In the genomic region with DNA sequence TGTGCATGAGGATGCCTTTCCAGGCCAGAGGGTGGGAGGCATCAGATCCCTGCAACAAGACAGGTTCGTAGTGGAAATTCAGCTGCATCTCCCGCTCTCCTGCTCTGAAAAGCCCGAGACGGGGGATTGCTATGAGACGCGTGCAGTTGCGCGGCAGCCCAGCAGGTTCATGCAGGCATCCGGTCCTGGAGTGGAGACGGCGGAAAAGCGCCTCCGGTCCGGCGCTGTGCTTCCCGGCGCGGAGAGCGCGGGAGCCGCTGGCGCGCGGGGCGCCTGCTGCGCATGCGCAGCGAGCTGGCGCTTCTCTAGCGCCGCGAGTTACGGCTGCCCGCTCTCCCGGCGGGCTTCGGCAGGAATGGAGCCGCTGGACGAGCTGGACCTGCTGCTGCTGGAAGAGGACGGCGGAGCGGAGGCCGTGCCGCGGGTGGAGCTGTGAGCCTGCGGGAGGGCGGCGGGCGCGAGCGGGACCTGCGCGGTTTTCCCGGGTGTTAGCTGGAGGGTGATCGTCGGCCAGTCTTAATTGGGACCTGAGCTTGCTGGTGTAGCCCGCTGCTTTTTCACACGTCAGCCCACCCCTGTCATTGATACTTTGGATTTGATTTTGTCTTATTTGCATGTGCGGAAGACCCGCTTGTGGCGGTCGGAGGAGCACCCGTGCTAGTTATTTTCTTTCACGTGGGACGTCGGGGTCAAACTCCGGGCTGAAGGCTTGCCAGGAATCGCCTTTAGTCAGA, we compare ENCODE assay signal across 7 mouse cellular contexts. TPM values are rescaled to one million over a fixed set of nuclear protein-coding genes. Genes with fewer than 3 reads are reported as not detected.
DNase-seq lines count a peak whose midpoint lies in the region; ATAC-seq lines count a peak whose summit lies in the region.

TSS of gene Dna2 (plus strand) at position 289 of the 734 bp plus-strand sequence.

- H3K4me2 ChIP-seq in midbrain, embryonic 13.5 days (replicated peaks), result peak within 1 kb of the TSS; percentile 62

- peak; percentile 55 for ATAC-seq in granulocyte monocyte progenitor cell, adult 5-6 weeks (replicated peaks; ENCODE audit: poor library complexity, severe bottlenecking)
- ATAC-seq in midbrain, embryonic 13.5 days, result peak; percentile 95

- H3K4me1 ChIP-seq in limb, embryonic 10.5 days, result peaks cover 6% of the 10 kb centered on the region; the same call in 1 of the 2 replicates
- 0 out of 2 replicates have a peak, but pooled peaks cover 3% of the 10 kb centered on the region for H3K4me1 ChIP-seq in midbrain, embryonic 13.5 days (replicated peaks)

- H3K36me3 ChIP-seq in limb, embryonic 10.5 days, result peaks cover 53% of the 10 kb centered on the region
- H3K36me3 ChIP-seq in midbrain, embryonic 13.5 days, result peaks cover 43% of the 10 kb centered on the region

- peak within 1 kb of the TSS; percentile 80 for H3K4me3 ChIP-seq in limb, embryonic 10.5 days
- peak within 1 kb of the TSS; percentile 61 for H3K4me3 ChIP-seq in midbrain, embryonic 13.5 days (replicated peaks)

- H3K9me3 ChIP-seq in limb, embryonic 10.5 days (replicated peaks), result no peaks in the 10 kb centered on the region
- no peaks in the 10 kb centered on the region for H3K9me3 ChIP-seq in midbrain, embryonic 13.5 days

- under 1% methylated on average over 68 of the region's 68 CpGs for WGBS in limb, embryonic 10.5 days
- under 1% methylated on average over 68 of the region's 68 CpGs for WGBS in midbrain, embryonic 13.5 days

- no peaks in the 10 kb centered on the region for H3K27me3 ChIP-seq in limb, embryonic 10.5 days (ENCODE audit: low read depth, poor library complexity, severe bottlenecking)
- no peaks in the 10 kb centered on the region for H3K27me3 ChIP-seq in midbrain, embryonic 13.5 days

- H3K9ac ChIP-seq in midbrain, embryonic 13.5 days (replicated peaks), result peak within 1 kb of the TSS; percentile 69

- peak; percentile 85 for DNase-seq in adrenal gland, postnatal 10 days
- DNase-seq in embryo, embryonic 9.5 days (ENCODE audit: extremely low spot score), result peak; percentile 88
- peak; percentile 73 for DNase-seq in kidney, adult 11 months
- DNase-seq in limb, embryonic 10.5 days (ENCODE audit: low spot score), result peak; percentile 86
- DNase-seq in spleen, adult 12 weeks (ENCODE audit: low spot score), result peak; percentile 73

- peak within 1 kb of the TSS; percentile 95 for H3K27ac ChIP-seq in limb, embryonic 10.5 days
- H3K27ac ChIP-seq in midbrain, embryonic 13.5 days, result peak within 1 kb of the TSS; percentile 88

RNA-seq across cellular contexts. Expression of gene Dna2, which starts in this region (rescaled TPM):
- 1 to 10 TPM; 3.7 to 6.7 TPM for total RNA-seq in adrenal gland, postnatal 10 days (2021)
- total RNA-seq in granulocyte monocyte progenitor cell, adult 5-6 weeks (2014; fragmentation: Nextera tagmentation), result 47.2 and 65.6 TPM in 2 replicates
- total RNA-seq in granulocyte monocyte progenitor cell, adult 5-6 weeks (2017), result 49.5 and 51.2 TPM in 2 replicates
- 38.9 and 40.7 TPM in 2 replicates for polyA plus RNA-seq in limb, embryonic 10.5 days (2016; fragmentation: Nextera tagmentation; extraction: Ambion mirVana)
- 9.6 and 10.1 TPM in 2 replicates for polyA plus RNA-seq in midbrain, embryonic 13.5 days (2015; fragmentation: Nextera tagmentation; extraction: Ambion mirVana)

Comparison
In these comparisons a context has a peak if more than half of its experiments do, and no peak if none do; other contexts are left out.
1. Peak in every context shown above with its lines: DNase-seq, ATAC-seq, H3K4me3 ChIP-seq and H3K27ac ChIP-seq.
2. RNA of gene Dna2 (total RNA-seq): 47.2 to 65.6 TPM in granulocyte monocyte progenitor cell, adult 5-6 weeks; 3.7 to 6.7 TPM in adrenal gland, postnatal 10 days; every median in the first group is over 4 times any median in the second.